Comparison of ENCODE assay signal across 13 mouse cellular contexts in the genomic region with DNA sequence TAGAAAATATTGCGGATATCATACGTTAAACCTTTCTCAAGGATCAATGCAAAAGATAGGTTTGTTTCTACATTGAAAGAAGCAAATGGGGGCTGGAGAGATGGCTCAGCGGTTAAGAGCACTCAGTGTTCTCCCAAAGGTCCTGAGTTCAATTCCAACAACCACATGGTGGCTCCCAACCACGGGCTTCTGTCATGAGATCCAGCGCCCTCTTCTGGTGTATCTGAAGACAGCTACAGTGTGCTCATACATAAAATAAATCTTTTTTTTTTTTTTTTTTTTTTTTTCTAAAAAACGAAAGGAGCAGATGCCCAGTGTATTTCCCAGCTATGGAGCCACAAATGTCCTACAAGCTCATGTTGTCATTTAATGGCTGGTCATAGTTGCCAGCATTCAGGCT. TPM values are rescaled to one million over a fixed set of nuclear protein-coding genes. Genes with fewer than 3 reads are reported as not detected.
A peak's percentile ranks its signal among the peaks of the same experiment; 100 is the strongest.
DNase-seq lines count a peak whose midpoint lies in the region; ATAC-seq and TF ChIP-seq lines count a peak whose summit lies in the region.
"Had no signal": no experiment of that assay in that cellular context is flagged by ENCODE, and none has a peak within 500 bp of the region (broad histone marks: within the 10 kb centered on the region; RNA-seq: fewer than 3 reads in every experiment).

No protein-coding gene starts in this region.

- no peaks in the 10 kb centered on the region for H3K4me1 ChIP-seq in ES-E14 (ENCODE audit: control insufficient read depth in 2 of 2, insufficient read depth in 2 of 2, low read length in 2 of 2, poor library complexity in 1 of 2)
- no peaks in the 10 kb centered on the region for H3K4me1 ChIP-seq in embryonic facial prominence, embryonic 14.5 days (ENCODE audit: control insufficient read depth, insufficient read depth, low read length)
- H3K4me1 ChIP-seq in forebrain, embryonic 16.5 days (replicated peaks; ENCODE audit: control insufficient read depth, insufficient read depth, low read length) = no peaks in the 10 kb centered on the region
- H3K4me1 ChIP-seq: forebrain, embryonic 13.5 days; limb, embryonic 13.5 days had no signal

- H3K9ac ChIP-seq in ES-E14 (ENCODE audit: insufficient read depth, low read depth, low read length, poor library complexity, severe bottlenecking) = no peak overlapping the region
- no peak overlapping the region for H3K9ac ChIP-seq in embryonic facial prominence, embryonic 14.5 days (ENCODE audit: low read depth, low read length)
- no peak overlapping the region for H3K9ac ChIP-seq in forebrain, embryonic 16.5 days (replicated peaks; ENCODE audit: low read depth, low read length)
- H3K9ac ChIP-seq: forebrain, embryonic 13.5 days; limb, embryonic 13.5 days had no signal

- H3K9me3 ChIP-seq in ES-E14 (ENCODE audit: control insufficient read depth, insufficient read depth, low read depth, low read length) = no peaks in the 10 kb centered on the region
- H3K9me3 ChIP-seq in embryonic facial prominence, embryonic 14.5 days (ENCODE audit: control insufficient read depth, low read length) = no peaks in the 10 kb centered on the region
- H3K9me3 ChIP-seq in forebrain, embryonic 16.5 days (ENCODE audit: control insufficient read depth, low read length) = no peaks in the 10 kb centered on the region
- H3K9me3 ChIP-seq: forebrain, embryonic 13.5 days; limb, embryonic 13.5 days had no signal

- TF ChIP-seq CTCF in layer of hippocampus, adult 2 months (conservative IDR thresholded peaks at IDR 0.05) = peak; percentile 68

- in situ Hi-C loops in ES-E14 (cut with MboI; ENCODE audit: low sequenced_read_pairs in 2 of 2, unreplicated experiment in 2 of 2) = no loop called here

- no peak overlapping the region for H3K27ac ChIP-seq in layer of hippocampus, adult 2 months
- H3K27ac ChIP-seq in ES-E14 (ENCODE audit: insufficient read depth, low read depth, low read length, poor library complexity, severe bottlenecking) = no peak overlapping the region
- H3K27ac ChIP-seq in embryonic facial prominence, embryonic 14.5 days (replicated peaks; ENCODE audit: low read depth, low read length) = no peak overlapping the region
- H3K27ac ChIP-seq in forebrain, embryonic 16.5 days (ENCODE audit: low read length) = no peak overlapping the region
- H3K27ac ChIP-seq: forebrain, embryonic 13.5 days; limb, embryonic 13.5 days had no signal

- ATAC-seq in embryonic facial prominence, embryonic 14.5 days (ENCODE audit: low read depth) = no peak
- no peak for ATAC-seq in forebrain, embryonic 16.5 days
- ATAC-seq: forebrain, embryonic 13.5 days had no signal

- no peak overlapping the region for H3K4me2 ChIP-seq in embryonic facial prominence, embryonic 14.5 days (ENCODE audit: low read depth, low read length)
- no peak overlapping the region for H3K4me2 ChIP-seq in forebrain, embryonic 16.5 days (ENCODE audit: low read length)
- H3K4me2 ChIP-seq: forebrain, embryonic 13.5 days; limb, embryonic 13.5 days had no signal

- H3K36me3 ChIP-seq in ES-E14 (ENCODE audit: control insufficient read depth, insufficient read depth, low read length, poor library complexity, severe bottlenecking) = peaks cover 38% of the 10 kb centered on the region
- H3K36me3 ChIP-seq in embryonic facial prominence, embryonic 14.5 days (ENCODE audit: control insufficient read depth, insufficient read depth, low read length) = peaks cover 64% of the 10 kb centered on the region
- H3K36me3 ChIP-seq in forebrain, embryonic 16.5 days (ENCODE audit: control insufficient read depth, insufficient read depth) = peaks cover 45% of the 10 kb centered on the region

- DNase-seq in layer of hippocampus, adult 2 months (ENCODE audit: low spot score in 2 of 2) = no peak
- no peak for DNase-seq in layer of hippocampus, adult 9-10 months (ENCODE audit: low spot score)
- DNase-seq in B cell, adult 2 months = peak; percentile 10 to 20
- no peak for DNase-seq in ES-E14 (ENCODE audit: low read depth, low spot score)
- DNase-seq in embryonic facial prominence, embryonic 14.5 days (ENCODE audit: low spot score) = peak; percentile 18
- DNase-seq in right cerebral cortex, postnatal 25 days = no peak
- no peak for DNase-seq in frontal cortex, postnatal 14 days (ENCODE audit: low spot score in 2 of 2)
- DNase-seq: cerebellum, adult 9-10 months; thymus, postnatal 25 days had no signal

- H3K4me3 ChIP-seq in layer of hippocampus, adult 2 months = no peak overlapping the region
- no peak overlapping the region for H3K4me3 ChIP-seq in ES-E14 (ENCODE audit: insufficient read depth in 1 of 2, low read depth in 1 of 2, low read length in 2 of 2, poor library complexity in 1 of 2, severe bottlenecking in 1 of 2)
- H3K4me3 ChIP-seq in embryonic facial prominence, embryonic 14.5 days (ENCODE audit: low read depth, low read length) = no peak overlapping the region
- H3K4me3 ChIP-seq in forebrain, embryonic 16.5 days (replicated peaks; ENCODE audit: low read length) = no peak overlapping the region
- H3K4me3 ChIP-seq: forebrain, embryonic 13.5 days; limb, embryonic 13.5 days had no signal

- 71% methylated on average over 6 of the region's 6 CpGs for WGBS in embryonic facial prominence, embryonic 14.5 days
- 72% methylated on average over 6 of the region's 6 CpGs for WGBS in forebrain, embryonic 16.5 days

- H3K27me3 ChIP-seq in embryonic facial prominence, embryonic 14.5 days (replicated peaks; ENCODE audit: control insufficient read depth, insufficient read depth, low read length) = no peaks in the 10 kb centered on the region
- no peaks in the 10 kb centered on the region for H3K27me3 ChIP-seq in forebrain, embryonic 16.5 days (replicated peaks; ENCODE audit: control insufficient read depth, insufficient read depth, low read length)
- H3K27me3 ChIP-seq: forebrain, embryonic 13.5 days; limb, embryonic 13.5 days had no signal

TF ChIP-seq in ES-E14, 5 proteins besides CTCF, POLR2A, EP300 and RAD21:
- peak; percentile 93 for TF ChIP-seq ZNF384 (IDR thresholded peaks at IDR 0.05; ENCODE audit: low read depth, low read length)
- TF ChIP-seq HCFC1 (IDR thresholded peaks at IDR 0.05; ENCODE audit: borderline replicate concordance, insufficient read depth, low read length) = no peak
TF ChIP-seq in ES-E14: peak in this region for 1.

RNA-seq across cellular contexts. Expression of a gene that starts 6.1 kb away (rescaled TPM):
- total RNA-seq in layer of hippocampus, adult 2 months (2021) = 1 to 10 TPM; 3.6 to 5.0 TPM
- total RNA-seq in ES-E14 (2012; rRNA removed) = 11.7 and 21.0 TPM in 2 replicates
- polyA plus RNA-seq in embryonic facial prominence, embryonic 14.5 days (2014; fragmentation: Nextera tagmentation; extraction: Ambion mirVana) = 2.2 and 2.8 TPM in 2 replicates
- polyA plus RNA-seq in forebrain, embryonic 16.5 days (2015; fragmentation: Nextera tagmentation; extraction: Ambion mirVana) = 5.5 and 7.6 TPM in 2 replicates

RNA-seq across cellular contexts. Expression of a gene that starts 16.8 kb away (rescaled TPM):
- 100 to 1,000 TPM; 124 to 131 TPM for total RNA-seq in layer of hippocampus, adult 2 months (2021)
- 106 and 107 TPM in 2 replicates for total RNA-seq in ES-E14 (2012; rRNA removed)
- 128 and 134 TPM in 2 replicates for polyA plus RNA-seq in embryonic facial prominence, embryonic 14.5 days (2014; fragmentation: Nextera tagmentation; extraction: Ambion mirVana)
- 125 and 130 TPM in 2 replicates for polyA plus RNA-seq in forebrain, embryonic 16.5 days (2015; fragmentation: Nextera tagmentation; extraction: Ambion mirVana)

RNA-seq across cellular contexts. Expression of a gene that starts 57.2 kb away (rescaled TPM):
- not detected for total RNA-seq in layer of hippocampus, adult 2 months (2021)
- not detected in 2 replicates for total RNA-seq in ES-E14 (2012; rRNA removed)
- polyA plus RNA-seq in embryonic facial prominence, embryonic 14.5 days (2014; fragmentation: Nextera tagmentation; extraction: Ambion mirVana) = not detected in 2 replicates
- not detected in 2 replicates for polyA plus RNA-seq in forebrain, embryonic 16.5 days (2015; fragmentation: Nextera tagmentation; extraction: Ambion mirVana)
- polyA plus RNA-seq: forebrain, embryonic 13.5 days; heart, embryonic 16.5 days; limb, embryonic 13.5 days had no signal

Comparison
In these comparisons a context has a peak if more than half of its experiments do, and no peak if none do; other contexts are left out.
1. DNase-seq: peak in B cell, adult 2 months (2 of 2) and embryonic facial prominence, embryonic 14.5 days (single experiment); none in layer of hippocampus, adult 2 months (0 of 2), layer of hippocampus, adult 9-10 months (single experiment), ES-E14 (single experiment), right cerebral cortex, postnatal 25 days (single experiment) and frontal cortex, postnatal 14 days (0 of 2).